Mouse (Mus musculus) telencephalon, adult 2 months (tissue): ENCODE measurements around the gene Ambra1.

ENCODE experiments used
- DNase-seq: peaks from one replicate; pipeline ENCODE4 v3.0.0-alpha.2; 2011; ENCODE audit warnings: low read depth, low spot score

The Ambra1 gene

DNA sequence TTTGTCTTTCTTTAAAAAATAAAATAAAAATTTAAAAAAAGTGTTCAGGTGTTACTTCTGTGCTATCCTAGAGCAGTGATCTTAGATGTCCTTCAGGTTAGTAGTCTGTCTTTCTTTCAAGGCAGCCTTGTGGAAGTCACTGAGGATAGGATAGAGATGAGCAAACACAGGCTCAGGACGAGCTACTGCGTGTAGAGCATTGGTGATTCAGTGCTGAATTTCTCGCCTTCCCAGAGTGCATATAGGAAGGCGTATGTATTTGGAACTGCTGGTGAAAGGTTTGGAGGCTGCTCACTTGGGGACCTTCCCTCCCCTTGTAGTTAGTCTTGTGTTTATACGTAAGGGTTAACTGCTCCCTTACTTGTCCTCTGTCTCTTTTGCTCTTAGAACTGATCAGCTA, 5.3 kb downstream of the Ambra1 start:
- no peak for DNase-seq

- peak; percentile 43 for DNase-seq
Measured at GRCm38 (mm10) chr2:91739586-91739985, 9.7 kb downstream of the Ambra1 start.

DNA sequence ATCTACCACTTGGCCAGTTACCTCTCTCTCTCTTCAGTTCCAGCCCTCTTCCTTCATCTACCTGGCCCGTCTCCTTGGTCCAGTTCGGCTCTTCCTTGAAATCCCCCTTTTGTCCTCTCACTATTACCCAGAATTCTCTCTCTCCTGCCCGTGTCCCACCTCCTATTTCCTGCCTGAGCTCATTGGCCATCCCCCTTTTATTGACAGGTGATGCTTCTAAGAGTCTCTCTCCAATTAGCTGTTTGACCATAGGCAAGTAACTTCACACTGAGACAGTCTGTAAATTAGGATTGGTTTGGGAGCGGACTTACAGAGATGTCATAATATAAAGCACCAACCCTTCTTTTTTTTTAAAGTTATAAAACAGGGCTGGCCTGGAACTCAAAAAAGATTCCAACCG, 14.8 kb downstream of the Ambra1 start:
- no peak for DNase-seq

GRCm38 (mm10) chr2:91749811-91750261, 19.9 kb downstream of the Ambra1 start:
- DNase-seq: peak; percentile 67

DNA sequence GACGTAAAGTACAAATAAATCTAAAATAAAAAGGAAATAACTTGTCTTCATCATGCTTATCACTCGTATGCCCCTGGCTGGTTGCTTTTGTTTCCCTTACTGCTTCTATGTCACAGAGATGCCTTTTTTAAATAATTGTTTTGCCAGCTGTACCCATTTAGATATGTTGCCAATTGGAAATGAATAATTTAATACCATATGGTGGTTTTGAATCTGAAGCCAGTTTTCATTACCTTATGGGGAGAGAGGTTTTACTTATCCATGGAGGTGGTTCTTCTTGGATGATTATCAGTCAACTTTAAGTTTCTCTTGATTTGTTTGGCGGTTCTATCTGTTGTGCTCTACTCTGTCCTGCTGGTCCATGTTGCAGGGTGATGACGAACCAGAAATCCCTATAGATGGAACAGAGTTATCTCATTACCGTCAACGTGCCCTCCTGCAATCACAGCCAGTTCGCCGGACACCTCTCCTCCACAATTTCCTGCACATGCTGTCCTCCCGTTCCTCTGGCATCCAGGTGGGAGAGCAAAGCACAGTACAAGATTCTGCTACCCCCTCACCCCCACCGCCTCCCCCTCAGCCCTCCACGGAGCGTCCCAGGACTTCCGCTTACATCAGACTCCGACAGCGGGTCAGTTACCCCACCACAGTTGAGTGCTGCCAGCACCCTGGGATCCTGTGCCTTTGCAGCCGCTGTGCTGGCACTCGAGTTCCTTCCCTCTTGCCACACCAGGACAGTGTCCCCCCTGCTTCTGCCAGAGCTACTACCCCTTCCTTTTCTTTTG, 42.2 kb downstream of the Ambra1 start:
- DNase-seq: no peak

- DNase-seq: no peak
Measured at GRCm38 (mm10) chr2:91773309-91773708, 43.4 kb downstream of the Ambra1 start.

DNA sequence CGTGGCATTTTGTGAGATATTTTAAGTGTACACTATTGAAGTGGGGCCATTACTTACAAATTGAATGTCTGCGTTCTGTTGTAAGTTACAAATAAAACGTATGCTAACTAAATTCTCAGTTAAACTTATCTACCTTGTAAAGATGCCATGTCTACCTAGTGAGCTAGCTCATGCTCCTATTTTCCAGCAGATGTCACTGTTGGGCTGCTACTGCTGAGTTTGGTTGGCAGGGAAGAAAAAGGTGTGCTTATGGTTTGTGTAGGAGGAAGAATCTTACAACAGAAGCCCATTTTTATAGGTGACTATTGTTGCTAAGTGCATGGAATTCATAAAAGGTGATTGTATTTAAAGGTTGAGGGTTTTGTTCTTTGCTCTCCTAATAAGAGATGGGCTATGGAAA, 49.2 kb downstream of the Ambra1 start:
- peak; percentile 55 for DNase-seq

GRCm38 (mm10) chr2:91791621-91792020, 61.7 kb downstream of the Ambra1 start:
- peak; percentile 72 for DNase-seq

DNA sequence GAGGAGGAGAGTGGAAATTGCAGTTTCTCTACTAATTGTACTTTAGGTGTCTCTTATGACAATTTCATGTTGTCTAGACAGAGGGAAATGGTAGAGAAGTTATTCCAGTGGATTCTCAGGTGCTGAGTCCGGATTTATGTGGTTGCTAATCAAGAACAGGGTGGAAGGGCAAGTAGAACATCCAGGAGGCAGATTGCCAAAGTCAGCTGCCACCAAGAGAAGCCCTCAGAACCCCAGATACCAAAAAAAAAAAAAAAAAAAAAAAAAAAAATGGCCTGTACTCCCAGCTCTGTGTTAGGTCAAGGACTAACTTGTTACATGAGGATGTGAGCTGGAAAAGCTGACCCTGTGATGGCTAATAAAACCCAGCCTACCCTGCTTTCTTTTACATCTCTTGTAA, 62.4 kb downstream of the Ambra1 start:
- no peak for DNase-seq

GRCm38 (mm10) chr2:91794466-91794865, 64.5 kb downstream of the Ambra1 start:
- DNase-seq: no peak

DNA sequence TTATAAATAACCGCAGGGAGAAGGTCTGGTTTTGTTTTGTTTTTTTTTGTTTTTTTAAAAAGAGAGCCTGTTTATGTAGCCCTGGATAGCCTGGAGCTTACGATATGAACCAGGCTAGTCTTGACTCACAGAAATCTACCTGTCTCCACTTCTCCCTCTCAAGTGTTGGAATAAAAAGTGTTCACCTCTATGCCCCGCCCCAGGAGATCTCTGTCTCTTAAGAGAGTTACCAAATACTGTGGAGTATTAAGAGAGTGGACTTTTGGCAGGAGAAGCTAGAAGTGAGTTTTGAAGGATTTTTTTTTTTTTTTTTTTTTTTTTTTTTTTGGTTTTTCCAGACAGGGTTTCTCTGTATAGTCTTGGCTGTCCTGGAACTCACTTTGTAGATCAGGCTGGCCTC, 65.2 kb downstream of the Ambra1 start:
- no peak for DNase-seq

DNA sequence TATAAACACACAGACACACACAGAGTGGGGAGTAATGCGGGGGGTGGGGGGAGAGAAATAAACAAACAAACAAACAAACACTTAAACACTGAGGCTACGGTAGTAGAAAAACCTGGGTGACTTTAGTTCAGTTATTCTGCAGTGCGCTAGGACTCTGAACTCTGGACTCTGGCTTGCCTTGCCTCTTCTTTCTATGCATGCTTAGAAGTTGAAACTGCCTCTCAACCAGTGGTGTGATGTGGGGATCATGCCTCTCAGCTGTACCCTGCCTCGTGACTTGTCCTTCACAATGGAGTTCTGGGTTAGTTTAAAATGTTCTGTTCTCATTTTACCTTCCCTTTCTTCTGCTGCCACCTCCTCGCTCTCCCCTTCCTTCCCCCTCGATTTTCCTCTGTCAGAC, 81.5 kb downstream of the Ambra1 start:
- no peak for DNase-seq

DNA sequence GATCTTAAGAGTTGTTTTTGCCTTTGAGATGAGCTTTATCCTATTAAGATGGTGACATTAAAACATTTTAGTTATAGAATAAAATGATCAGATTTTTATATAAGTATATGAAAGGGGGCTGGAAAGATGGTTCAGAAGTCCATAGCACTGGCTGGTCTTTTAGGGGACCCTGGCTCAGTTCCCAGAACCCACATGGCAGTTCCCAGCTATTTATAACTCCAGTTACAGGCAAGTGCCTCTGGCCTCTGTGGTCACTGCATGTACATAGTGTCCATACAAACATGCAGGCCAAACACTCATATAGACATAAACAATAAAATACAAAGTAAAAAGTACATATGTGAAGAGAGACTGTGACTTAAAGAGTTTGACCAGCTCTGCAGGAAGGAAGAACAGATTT, 86.8 kb downstream of the Ambra1 start:
- DNase-seq: no peak

- no peak for DNase-seq
Measured at GRCm38 (mm10) chr2:91832227-91832626, 102.3 kb downstream of the Ambra1 start.

GRCm38 (mm10) chr2:91834272-91834671, 104.3 kb downstream of the Ambra1 start:
- DNase-seq: no peak

DNA sequence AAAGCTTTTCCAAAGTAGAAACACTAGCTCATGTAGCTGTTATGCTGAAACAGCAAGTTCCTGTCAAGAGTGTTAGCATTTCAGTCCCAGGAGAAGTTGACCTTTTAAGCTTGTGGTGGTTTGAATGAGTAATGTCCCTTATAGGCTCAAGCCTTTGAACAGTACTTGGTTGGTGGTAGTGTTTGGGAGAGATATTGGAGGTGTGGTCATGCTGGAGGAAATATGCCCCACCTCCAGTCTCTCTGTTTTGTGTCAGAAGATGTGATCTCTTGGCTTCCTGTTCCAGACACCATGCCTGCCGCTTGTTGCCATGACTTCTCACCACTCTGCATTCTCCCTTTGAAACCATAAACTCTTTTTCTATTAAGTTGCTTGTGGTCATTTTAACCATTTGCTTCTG, 105.1 kb downstream of the Ambra1 start:
- DNase-seq: no peak

DNA sequence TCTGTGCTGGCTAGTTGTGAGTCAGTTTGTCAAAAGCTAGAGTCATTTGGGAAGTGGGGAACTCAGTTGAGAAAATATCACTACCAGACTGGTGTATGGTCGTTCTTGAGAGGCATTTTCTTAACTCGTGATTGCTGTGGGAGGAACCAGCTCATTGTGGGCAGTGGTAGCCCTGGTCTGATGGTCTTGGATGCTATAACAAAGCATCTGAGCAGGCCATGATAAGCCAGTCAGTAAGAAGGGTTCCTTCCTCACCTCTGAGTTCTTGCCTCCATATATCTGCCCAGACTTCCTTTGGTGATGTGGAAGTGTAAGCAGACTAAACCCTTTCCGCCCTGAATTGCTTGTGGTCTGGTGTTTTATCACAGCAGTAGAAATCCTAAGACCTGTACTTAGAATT, 105.7 kb downstream of the Ambra1 start:
- DNase-seq: no peak

- DNase-seq: peak; percentile 52
Measured at GRCm38 (mm10) chr2:91844085-91844484, 114.2 kb downstream of the Ambra1 start.

GRCm38 (mm10) chr2:91852446-91853191, 122.7 kb downstream of the Ambra1 start:
- DNase-seq: no peak

- no peak for DNase-seq
Measured at GRCm38 (mm10) chr2:91854575-91854974, 124.6 kb downstream of the Ambra1 start.

DNA sequence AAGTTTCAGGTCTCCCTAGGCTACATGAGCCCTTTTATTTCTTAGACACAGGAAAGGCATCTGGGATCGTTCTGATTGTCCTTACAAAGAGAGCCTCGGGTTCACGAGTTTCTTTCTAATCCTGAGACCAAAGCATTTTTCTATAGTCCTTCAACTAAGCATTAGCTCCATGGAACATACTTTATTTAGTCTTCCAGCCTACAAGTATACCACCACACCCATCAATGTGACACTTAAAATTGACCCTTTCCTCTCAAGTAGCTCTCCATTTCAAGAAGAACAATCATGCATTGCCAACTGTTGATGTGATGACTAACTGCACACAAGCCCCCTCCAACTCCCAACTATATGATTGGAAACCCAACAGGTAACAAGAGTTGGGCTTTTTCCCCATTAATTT, 127.0 kb downstream of the Ambra1 start:
- DNase-seq: no peak

GRCm38 (mm10) chr2:91859423-91859822, 129.5 kb downstream of the Ambra1 start:
- peak; percentile 64 for DNase-seq

- peak; percentile 70 for DNase-seq
Measured at GRCm38 (mm10) chr2:91870754-91871153, 140.8 kb downstream of the Ambra1 start.
